Mouse (Mus musculus): Measurements from ENCODE around the gene Klc1. TPM values are rescaled to one million over a fixed set of nuclear protein-coding genes. Genes with fewer than 3 reads are reported as not detected.

Klc1 gene
- polyA plus RNA-seq, 1 experiment from 2014 or later: 319 TPM

DNA sequence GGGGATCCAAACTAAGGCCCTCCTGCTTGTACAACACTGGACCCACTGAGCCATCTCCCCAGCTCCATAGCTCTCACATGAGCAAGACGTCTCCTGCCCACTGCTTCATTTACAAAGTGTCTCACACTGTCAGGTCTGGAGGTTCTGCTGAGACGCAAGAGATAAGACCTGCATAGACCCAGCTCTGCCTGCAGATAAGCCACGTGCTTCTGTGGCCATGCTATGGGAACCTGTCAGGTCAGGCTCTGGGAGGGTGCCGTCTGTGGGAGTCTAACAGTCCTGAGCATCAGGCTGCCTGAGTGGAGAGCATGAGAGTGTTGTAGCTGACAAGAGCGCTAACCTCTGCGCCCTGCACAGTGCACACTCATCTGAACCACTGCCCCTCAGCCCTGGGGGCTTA lies 28.4 kb downstream of the Klc1 start:
- WGBS: 94% methylated on average over 6 of the region's 6 CpGs
- no peak overlapping the region for H3K4me3 ChIP-seq
- no peak overlapping the region for H3K9ac ChIP-seq
- H3K27ac ChIP-seq: no peak overlapping the region
- H3K9me3 ChIP-seq (replicated peaks): no peaks in the 10 kb centered on the region
- no peak overlapping the region for H3K4me2 ChIP-seq
- peaks cover 6% of the 10 kb centered on the region; the same call in 1 of the 2 replicates for H3K4me1 ChIP-seq
- no peaks in the 10 kb centered on the region for H3K27me3 ChIP-seq
- no peak for ATAC-seq
- H3K36me3 ChIP-seq (ENCODE audit: poor library complexity, severe bottlenecking): peaks cover 100% of the 10 kb centered on the region

DNA sequence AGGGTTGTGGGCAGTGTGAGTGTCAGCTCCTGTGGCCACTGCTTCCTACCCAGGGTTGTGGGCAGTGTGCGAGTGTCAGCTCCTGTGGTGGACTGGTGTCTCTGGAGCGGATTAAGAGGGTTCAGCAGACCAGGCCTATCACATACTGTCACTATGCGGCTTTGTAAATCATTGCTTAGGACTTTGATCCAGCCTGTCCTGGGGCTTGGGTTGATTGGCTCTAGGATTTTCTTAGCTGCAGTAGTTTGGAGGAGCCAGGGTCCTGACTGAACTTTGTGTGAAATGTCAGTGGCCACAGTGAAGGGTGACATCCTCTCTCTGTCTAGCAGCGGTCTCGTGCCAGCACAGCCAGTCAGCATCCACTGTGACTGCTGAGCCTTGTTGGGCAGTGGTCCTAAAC lies 31.4 kb downstream of the Klc1 start:
- no peak overlapping the region for H3K4me2 ChIP-seq
- H3K9ac ChIP-seq: no peak overlapping the region
- H3K36me3 ChIP-seq (ENCODE audit: poor library complexity, severe bottlenecking): peaks cover 100% of the 10 kb centered on the region
- no peaks in the 10 kb centered on the region for H3K27me3 ChIP-seq
- WGBS: 96% methylated on average over 5 of the region's 5 CpGs
- ATAC-seq: no peak
- no peak overlapping the region for H3K4me3 ChIP-seq
- no peaks in the 10 kb centered on the region for H3K9me3 ChIP-seq (replicated peaks)
- H3K4me1 ChIP-seq: peaks cover 6% of the 10 kb centered on the region; the same call in 1 of the 2 replicates
- H3K27ac ChIP-seq: no peak overlapping the region

DNA sequence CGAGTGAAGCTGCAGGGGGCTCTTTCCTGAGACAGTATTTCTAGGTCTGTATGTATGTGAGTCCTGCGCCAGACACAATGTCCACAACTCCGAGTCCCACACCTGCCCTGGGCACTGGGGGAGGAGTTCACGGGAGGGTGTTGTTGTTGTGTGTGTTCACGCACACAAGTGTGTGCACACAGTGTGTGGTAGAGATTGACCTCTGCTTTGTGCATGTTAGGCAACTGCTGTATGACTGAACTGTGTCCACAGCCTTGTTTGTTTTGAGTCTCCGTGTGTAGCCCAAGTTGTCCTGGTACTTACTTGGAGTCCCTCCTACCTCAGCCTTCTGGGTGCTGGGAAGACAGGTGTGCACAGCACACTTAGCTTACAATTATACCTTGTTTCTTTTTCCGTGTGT lies 32.0 kb downstream of the Klc1 start:
- Histone ChIP-seq H3K4me2 (no peak overlapping the region), H3K36me3 (ENCODE audit: poor library complexity, severe bottlenecking) (peaks cover 100% of the 10 kb centered on the region), H3K4me3 (no peak overlapping the region), H3K9ac (no peak overlapping the region), H3K4me1 (peaks cover 6% of the 10 kb centered on the region; the same call in 1 of the 2 replicates), H3K9me3 (replicated peaks) (no peaks in the 10 kb centered on the region), H3K27ac (peak overlapping the region; percentile 80; the same call in 1 of the 2 replicates), H3K27me3 (no peaks in the 10 kb centered on the region)
- 94% methylated on average over 7 of the region's 7 CpGs for WGBS
- no peak for ATAC-seq

DNA sequence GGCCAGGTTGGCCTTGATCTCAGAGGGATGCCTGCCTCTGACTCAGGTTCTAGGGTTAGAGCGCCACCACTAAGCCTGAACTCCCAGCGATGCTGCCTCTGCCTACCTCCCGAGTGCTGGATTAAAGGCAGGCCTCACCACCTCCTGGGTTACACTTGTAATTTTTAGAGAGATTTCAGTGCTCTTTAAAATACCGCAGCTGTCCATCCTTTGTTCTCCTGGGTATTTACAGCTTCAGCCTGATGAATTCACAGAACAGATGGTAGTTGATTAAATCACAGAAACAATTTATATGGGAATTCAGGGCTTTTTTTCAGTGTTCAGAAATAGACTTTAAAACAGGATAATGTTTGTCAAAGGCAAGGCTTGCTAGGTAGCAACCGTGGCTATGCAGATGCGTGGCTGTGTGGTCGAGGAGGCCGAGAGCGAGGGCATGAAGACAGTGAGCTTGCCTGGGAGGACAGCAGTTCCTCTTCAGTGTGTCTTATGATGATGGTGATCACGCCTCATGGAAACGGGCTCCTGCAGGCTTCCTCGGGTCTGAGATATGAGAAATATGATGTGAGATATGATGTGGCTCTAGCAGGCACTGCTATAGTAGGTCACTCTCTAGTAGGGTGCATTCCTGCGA lies 32.9 kb downstream of the Klc1 start:
- Histone ChIP-seq H3K27me3 (no peaks in the 10 kb centered on the region), H3K9me3 (replicated peaks) (no peaks in the 10 kb centered on the region), H3K27ac (peak overlapping the region; percentile 80), H3K36me3 (ENCODE audit: poor library complexity, severe bottlenecking) (peaks cover 100% of the 10 kb centered on the region), H3K4me3 (no peak overlapping the region), H3K4me1 (peaks cover 6% of the 10 kb centered on the region; the same call in 1 of the 2 replicates), H3K9ac (0 out of 2 replicates have a peak overlapping the region, but pooled peaks have one; percentile 34), H3K4me2 (no peak overlapping the region)
- no peak for ATAC-seq
- WGBS: 82% methylated on average over 13 of the region's 13 CpGs

DNA sequence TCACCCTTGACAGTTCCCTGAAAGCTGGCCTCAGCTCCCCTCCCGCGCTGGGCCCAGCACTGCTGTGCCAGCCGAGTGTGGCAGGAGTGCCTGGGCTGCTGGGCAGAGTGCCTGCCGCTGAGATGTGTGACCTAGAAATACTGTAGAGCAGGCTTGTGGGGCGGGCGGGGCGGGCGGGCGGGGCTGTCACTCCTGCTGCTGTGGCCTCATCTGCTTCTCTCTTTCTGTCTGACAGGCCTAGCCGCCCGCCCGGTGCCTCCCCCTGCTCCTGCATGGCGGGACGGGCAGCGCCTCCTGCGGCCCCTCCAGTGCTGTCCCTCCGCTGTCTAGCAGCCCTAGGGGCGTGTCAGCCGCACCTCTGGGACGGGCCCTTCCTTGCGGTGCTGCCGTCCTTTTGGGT lies 35.5 kb downstream of the Klc1 start:
- ATAC-seq: no peak
- H3K36me3 ChIP-seq (ENCODE audit: poor library complexity, severe bottlenecking): peaks cover 97% of the 10 kb centered on the region
- peaks cover 6% of the 10 kb centered on the region; the same call in 1 of the 2 replicates for H3K4me1 ChIP-seq
- no peak overlapping the region for H3K27ac ChIP-seq
- no peaks in the 10 kb centered on the region for H3K27me3 ChIP-seq
- 90% methylated on average over 22 of the region's 22 CpGs for WGBS
- H3K9me3 ChIP-seq (replicated peaks): no peaks in the 10 kb centered on the region
- H3K9ac ChIP-seq: no peak overlapping the region
- no peak overlapping the region for H3K4me2 ChIP-seq
- no peak overlapping the region for H3K4me3 ChIP-seq

DNA sequence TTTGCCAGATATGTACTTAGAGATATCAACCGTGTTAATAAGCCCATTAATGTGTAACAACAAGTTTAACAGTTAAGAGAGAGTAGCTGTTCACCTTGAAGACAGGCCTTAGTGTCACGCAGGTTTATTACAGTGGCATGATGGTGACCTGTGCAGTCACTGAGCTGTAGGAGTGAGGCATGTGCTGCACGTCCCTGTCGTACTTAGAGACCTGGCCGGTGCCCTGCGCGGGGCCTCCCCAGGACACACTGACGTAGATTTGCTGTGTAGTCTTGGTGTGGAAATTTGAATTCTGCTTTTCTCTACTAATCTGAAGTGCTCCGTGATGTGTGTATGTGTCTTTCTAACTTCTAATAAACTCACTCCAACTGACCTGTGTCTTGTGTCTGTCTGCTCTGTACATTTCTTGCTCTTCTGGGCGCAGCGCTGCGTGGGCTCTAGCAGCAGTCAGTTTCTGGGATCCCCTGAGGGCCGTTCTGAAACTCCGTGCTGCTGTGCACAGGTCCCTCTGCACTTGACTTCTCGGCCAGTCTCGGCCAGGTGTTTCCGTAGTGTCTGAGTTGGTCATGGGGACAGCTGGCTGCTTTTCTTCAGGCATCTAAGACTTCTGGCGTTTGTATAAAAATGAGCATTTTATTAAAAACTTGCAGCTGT lies 36.0 kb downstream of the Klc1 start:
- Histone ChIP-seq H3K36me3 (ENCODE audit: poor library complexity, severe bottlenecking) (peaks cover 96% of the 10 kb centered on the region), H3K4me3 (no peak overlapping the region), H3K27ac (no peak overlapping the region), H3K9me3 (replicated peaks) (no peaks in the 10 kb centered on the region), H3K4me2 (no peak overlapping the region), H3K9ac (no peak overlapping the region), H3K27me3 (no peaks in the 10 kb centered on the region), H3K4me1 (peaks cover 6% of the 10 kb centered on the region; the same call in 1 of the 2 replicates)
- no peak for ATAC-seq
- 96% methylated on average over 18 of the region's 18 CpGs for WGBS

DNA sequence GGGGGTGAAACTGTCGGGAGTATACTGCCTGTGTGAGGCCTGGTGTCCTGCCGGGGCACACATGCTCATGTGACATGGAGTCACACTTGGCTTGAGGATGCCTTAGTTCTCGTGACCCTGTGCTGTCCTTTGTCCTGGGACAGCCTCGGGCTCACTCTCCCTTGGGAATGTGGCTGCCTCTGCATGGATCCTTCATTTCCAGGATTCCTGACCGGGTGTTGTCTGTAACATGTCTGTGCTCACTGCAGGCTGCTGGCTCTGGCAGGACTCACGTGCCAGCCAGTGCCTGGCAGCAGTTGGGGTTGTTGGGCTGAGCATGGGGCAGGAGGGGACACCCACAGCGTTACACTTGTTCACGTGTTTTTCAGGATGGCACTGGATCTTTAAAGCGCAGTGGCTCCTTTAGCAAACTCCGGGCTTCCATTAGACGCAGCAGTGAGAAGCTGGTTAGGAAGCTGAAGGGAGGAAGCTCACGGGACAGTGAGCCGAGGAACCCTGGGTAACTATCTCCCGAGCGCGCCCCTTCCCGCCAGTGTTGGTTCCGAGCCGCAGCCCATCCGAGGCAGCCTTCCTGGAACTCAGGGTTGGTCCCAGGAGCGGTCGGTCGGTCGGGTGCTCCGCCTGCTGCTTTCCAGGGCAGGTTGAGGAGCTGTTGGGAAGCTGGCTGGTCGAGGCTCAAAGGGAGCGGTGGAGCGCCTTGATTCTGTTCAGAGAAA lies 36.7 kb downstream of the Klc1 start:
- peaks cover 6% of the 10 kb centered on the region; the same call in 1 of the 2 replicates for H3K4me1 ChIP-seq
- H3K27ac ChIP-seq: no peak overlapping the region
- no peaks in the 10 kb centered on the region for H3K27me3 ChIP-seq
- H3K36me3 ChIP-seq (ENCODE audit: poor library complexity, severe bottlenecking): peaks cover 94% of the 10 kb centered on the region
- no peak overlapping the region for H3K9ac ChIP-seq
- H3K9me3 ChIP-seq (replicated peaks): no peaks in the 10 kb centered on the region
- no peak overlapping the region for H3K4me2 ChIP-seq
- no peak overlapping the region for H3K4me3 ChIP-seq
- no peak for ATAC-seq
- WGBS: 91% methylated on average over 28 of the region's 28 CpGs

DNA sequence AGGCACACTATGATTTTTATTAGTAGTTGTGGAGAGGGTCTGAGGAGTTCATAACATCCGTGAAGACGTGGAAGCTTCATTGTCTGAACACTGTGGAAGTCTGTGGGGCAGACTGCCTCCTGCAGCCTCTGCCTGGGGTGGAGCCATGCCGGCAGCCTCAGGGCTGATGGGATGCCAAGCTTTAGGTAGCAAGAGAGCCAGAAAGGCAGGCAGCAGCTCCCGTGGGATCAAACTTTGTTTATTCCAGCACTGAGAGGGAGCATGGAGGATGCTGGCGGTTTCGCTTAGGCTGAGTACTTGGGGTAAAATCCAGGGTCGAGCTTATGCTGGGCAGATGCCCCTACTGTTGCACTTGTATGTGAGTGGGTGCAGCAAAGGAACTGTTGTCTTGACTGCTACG lies 38.6 kb downstream of the Klc1 start:
- H3K27me3 ChIP-seq: no peaks in the 10 kb centered on the region
- H3K9me3 ChIP-seq (replicated peaks): no peaks in the 10 kb centered on the region
- peaks cover 94% of the 10 kb centered on the region for H3K36me3 ChIP-seq (ENCODE audit: poor library complexity, severe bottlenecking)
- ATAC-seq: no peak
- H3K4me1 ChIP-seq: no peaks in the 10 kb centered on the region
- H3K4me2 ChIP-seq: no peak overlapping the region
- no peak overlapping the region for H3K4me3 ChIP-seq
- H3K27ac ChIP-seq: no peak overlapping the region
- H3K9ac ChIP-seq: no peak overlapping the region
- 89% methylated on average over 8 of the region's 8 CpGs for WGBS

DNA sequence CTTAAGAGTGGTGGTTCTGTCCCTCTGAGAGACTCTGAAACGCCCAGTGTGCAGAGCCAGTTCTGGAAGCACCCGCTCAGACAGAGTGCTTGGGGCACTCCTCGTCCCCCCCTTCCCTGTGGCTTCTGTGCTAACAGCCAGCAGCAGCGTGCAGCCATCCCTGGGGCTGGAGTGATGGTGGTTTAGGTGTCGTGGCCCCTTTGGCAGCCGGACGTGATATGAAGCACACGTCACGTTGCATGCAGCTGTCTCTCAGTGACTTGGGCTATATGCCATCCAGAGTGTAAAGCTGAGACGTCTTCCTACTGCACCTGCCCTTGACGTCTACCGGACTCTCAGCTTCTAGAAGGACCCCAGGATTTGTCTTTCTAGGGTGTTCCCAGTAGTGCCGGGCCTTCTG lies 39.8 kb downstream of the Klc1 start:
- H3K36me3 ChIP-seq (ENCODE audit: poor library complexity, severe bottlenecking): peaks cover 93% of the 10 kb centered on the region
- WGBS: 95% methylated on average over 13 of the region's 13 CpGs
- H3K27ac ChIP-seq: no peak overlapping the region

DNA sequence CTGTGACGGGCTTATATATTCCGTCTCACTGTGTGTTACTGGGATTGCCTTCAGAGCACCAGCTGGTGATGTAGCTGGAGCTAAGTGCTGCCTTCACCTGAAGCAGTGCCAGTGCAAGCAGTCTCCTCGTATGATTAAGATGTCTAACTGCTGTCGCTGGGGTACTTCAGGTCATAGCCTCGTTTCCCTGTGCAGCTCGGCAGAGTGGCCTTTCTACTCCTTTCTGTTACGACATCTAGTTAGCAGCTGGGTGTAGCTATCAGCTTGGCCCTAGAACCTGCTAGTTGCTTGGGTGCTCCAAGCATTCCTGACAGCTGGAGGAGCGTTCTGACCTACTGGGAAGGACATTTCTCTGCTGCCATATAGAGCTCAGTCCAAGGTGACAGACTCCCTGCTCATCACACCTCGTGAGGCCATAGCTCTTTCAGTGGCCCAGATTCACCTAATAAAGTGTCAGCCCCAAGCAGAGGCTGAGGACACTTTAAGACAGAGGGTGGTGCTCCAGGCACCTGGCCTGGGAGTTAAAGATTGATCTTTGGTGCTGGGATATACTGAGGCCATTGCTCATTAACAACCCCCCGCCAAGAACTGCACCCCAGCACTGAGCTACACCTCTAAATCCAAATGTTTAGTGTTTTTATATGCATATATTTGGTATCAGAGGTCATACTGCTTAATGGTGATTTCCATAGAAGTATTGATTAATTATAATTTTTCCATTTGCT lies 42.0 kb downstream of the Klc1 start:
- Histone ChIP-seq H3K4me1 (no peaks in the 10 kb centered on the region), H3K27me3 (no peaks in the 10 kb centered on the region), H3K27ac (no peak overlapping the region), H3K9me3 (replicated peaks) (no peaks in the 10 kb centered on the region), H3K9ac (no peak overlapping the region), H3K36me3 (ENCODE audit: poor library complexity, severe bottlenecking) (peaks cover 93% of the 10 kb centered on the region), H3K4me3 (no peak overlapping the region), H3K4me2 (no peak overlapping the region)
- no peak for ATAC-seq
- 87% methylated on average over 10 of the region's 10 CpGs for WGBS

More for the DNA sequence above, 39.8 kb downstream of the Klc1 start:
- no peaks in the 10 kb centered on the region for H3K4me1 ChIP-seq
- no peaks in the 10 kb centered on the region for H3K27me3 ChIP-seq
- H3K4me3 ChIP-seq: no peak overlapping the region
- no peak overlapping the region for H3K9ac ChIP-seq
- no peaks in the 10 kb centered on the region for H3K9me3 ChIP-seq (replicated peaks)
- ATAC-seq: no peak
- no peak overlapping the region for H3K4me2 ChIP-seq

DNA sequence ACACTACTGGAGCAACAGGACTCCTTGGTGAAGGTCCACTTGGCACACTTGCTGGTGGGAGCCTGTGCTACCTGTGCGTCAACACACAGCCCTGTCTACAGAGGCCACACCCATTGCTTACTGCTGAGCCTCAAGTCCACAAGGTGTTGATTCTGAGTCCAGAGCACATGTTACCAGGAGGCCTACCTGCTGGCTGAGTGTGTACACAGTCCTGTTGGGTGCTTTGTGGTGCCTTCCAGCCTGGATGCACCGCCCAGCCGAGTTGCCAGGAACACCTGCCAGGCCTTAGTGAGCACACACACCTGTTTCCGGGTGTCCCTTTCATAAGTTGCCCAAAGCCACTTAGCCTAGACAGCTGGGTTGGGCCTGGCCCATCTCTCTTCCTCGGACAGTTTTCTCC lies 44.9 kb downstream of the Klc1 start:
- Histone ChIP-seq H3K27ac (no peak overlapping the region), H3K9ac (no peak overlapping the region), H3K4me1 (no peaks in the 10 kb centered on the region), H3K36me3 (ENCODE audit: poor library complexity, severe bottlenecking) (peaks cover 93% of the 10 kb centered on the region), H3K9me3 (replicated peaks) (no peaks in the 10 kb centered on the region), H3K4me2 (no peak overlapping the region), H3K27me3 (no peaks in the 10 kb centered on the region), H3K4me3 (no peak overlapping the region)
- WGBS: 95% methylated on average over 5 of the region's 5 CpGs
- ATAC-seq: no peak

DNA sequence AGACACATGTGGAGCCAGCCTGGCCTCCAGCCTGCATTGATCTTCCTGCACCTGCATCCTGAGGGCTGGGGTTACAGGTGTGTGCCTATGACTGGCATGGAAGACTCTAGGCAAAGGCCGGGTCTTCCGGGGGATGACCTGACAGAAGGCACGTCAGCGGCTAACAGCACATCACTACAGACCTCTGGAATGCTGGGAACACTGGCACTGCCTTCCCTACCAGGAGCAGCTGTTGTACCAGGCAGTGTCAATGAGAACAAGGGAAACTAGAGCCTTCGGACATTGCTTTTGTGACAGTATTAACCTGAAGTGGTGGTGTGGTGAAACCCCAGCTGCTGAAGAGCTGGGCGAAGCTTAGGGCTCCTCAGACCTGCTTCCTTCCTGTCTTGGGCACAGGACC lies 50.1 kb downstream of the Klc1 start:
- Histone ChIP-seq H3K9me3 (replicated peaks) (no peaks in the 10 kb centered on the region), H3K4me2 (no peak overlapping the region), H3K36me3 (ENCODE audit: poor library complexity, severe bottlenecking) (peaks cover 52% of the 10 kb centered on the region), H3K4me3 (no peak overlapping the region), H3K4me1 (peaks cover 23% of the 10 kb centered on the region), H3K9ac (peak overlapping the region; percentile 9; the same call in 1 of the 2 replicates), H3K27me3 (no peaks in the 10 kb centered on the region), H3K27ac (peak overlapping the region; percentile 64; the same call in 1 of the 2 replicates)
- WGBS: 93% methylated on average over 6 of the region's 6 CpGs
- ATAC-seq: no peak
